Mouse (Mus musculus) v-Abl transformed pro-B cells (cell line): ENCODE results near the gene Igf2r.

Source experiments
- in situ Hi-C, 2 experiments: fragments of 400-800 bp; cut with MboI; formaldehyde crosslinking; loops; one replicate each; pipeline ENCODE4 v1.15.1; 2025; ENCODE audit not compliant: unreplicated experiment in 2 of 2

Igf2r gene

GRCm38 (mm10) chr17:12753050-12753449 lies 16.4 kb downstream of the Igf2r start:
- in situ Hi-C loops, result no loop called here

DNA sequence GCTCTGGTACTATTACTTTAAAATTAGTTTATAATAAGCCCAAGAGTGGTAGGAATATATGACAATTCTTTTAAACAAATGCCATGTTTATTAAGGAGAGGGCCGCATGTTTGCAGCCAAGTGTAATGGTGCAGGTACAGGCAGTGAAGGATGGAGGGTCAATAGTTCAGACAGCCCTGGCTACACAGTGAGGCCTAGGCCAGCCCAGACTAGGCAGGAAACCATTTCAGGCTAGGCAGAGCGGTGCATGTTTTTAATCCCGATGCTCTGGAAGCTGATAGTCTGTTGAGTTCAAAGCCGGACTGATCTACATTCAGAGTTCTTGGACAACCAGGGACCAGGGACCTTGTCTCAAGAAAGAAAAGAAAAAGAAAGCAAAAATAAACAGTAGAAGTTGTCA lies 17.8 kb downstream of the Igf2r start:
- in situ Hi-C loops, result no loop called here

DNA sequence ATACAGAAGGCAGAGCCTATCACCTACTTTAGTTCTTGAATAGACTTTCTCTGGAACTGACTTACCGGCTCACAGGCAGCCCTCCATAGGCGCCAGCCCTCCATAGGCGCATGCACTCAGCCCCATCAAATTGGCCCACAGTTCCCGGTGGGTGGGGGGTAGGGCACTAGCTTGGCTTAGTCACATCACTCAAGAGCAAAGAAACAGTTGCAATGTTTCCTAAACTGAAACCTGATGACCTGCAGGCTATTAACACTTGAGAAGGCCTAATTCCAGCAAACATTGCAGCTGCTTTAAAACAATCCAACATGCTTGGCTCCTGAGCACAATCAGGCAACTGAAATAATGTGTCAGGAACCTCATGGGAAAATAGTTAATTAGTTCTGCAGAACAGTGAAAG lies 18.2 kb downstream of the Igf2r start:
- in situ Hi-C loops, result no loop called here

DNA sequence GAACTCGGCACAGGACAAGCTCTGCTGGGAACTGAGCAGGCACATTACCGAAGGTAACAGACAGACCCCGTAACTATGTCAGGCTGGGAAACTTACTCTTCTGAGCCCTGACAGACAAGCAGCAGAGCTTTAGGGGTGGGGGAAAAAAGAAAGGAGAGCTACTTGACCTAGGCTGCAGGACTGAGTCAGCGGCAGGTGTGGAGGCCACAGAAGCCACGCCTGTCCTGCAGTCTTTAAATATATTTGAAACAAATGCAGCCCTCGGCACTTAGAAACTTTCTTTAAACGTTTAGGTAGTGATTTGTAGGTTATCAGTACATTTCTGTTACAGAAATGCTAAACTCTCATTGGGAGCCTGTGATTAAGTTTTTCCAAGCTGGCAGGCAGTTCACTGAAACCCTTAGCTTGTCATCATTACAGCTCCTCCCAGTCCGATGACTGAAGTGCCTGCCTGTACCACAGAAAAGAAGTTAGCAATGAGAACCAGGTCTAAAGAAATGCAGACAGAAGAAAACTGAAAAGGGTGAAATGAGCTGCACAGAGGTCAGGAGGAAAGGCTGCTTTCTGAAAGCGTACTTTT lies 18.8 kb downstream of the Igf2r start:
- in situ Hi-C loops, result no loop called here

GRCm38 (mm10) chr17:12749421-12750367 lies 19.8 kb downstream of the Igf2r start:
- in situ Hi-C loops, result no loop called here

DNA sequence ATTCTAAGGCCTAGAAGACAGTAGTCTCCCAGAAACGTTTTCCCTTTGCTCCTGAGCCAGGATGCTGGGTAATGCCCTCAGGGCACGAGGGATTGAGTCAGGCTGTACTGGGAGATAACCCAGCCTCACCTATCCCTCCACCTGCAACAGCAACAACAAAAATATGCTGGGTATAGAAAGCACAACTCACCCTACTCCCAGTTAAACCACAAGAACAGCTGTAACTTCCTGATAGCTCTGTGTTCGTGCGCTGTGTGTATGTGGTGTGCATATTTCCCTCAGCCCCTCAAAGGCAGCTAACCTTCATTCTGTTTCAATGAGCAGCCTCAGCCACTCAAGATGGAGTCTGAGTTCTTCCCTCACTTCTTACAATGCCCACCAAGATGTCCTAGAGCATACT lies 23.7 kb downstream of the Igf2r start:
- in situ Hi-C loops, result no loop called here

DNA sequence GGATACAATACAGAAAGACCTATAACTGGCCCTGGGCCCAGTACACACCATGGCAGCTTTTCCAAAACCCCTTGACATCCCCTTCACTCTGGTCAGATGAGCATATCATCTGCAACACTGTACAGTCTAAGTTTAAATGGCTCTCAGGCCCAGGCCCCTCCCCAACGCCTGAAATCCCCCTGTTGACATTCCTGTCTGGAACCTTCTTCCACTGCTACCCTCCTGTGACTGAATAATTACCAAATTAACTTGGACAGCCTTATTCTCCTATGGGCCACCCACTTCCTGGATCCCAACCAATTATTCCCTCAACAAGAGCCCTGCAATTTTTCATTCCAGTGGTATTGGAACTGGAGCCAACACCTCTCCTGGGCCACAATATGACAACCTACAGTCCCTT lies 25.4 kb downstream of the Igf2r start:
- in situ Hi-C loops, result no loop called here

GRCm38 (mm10) chr17:12742151-12742908 lies 27.1 kb downstream of the Igf2r start:
- in situ Hi-C loops, result no loop called here

DNA sequence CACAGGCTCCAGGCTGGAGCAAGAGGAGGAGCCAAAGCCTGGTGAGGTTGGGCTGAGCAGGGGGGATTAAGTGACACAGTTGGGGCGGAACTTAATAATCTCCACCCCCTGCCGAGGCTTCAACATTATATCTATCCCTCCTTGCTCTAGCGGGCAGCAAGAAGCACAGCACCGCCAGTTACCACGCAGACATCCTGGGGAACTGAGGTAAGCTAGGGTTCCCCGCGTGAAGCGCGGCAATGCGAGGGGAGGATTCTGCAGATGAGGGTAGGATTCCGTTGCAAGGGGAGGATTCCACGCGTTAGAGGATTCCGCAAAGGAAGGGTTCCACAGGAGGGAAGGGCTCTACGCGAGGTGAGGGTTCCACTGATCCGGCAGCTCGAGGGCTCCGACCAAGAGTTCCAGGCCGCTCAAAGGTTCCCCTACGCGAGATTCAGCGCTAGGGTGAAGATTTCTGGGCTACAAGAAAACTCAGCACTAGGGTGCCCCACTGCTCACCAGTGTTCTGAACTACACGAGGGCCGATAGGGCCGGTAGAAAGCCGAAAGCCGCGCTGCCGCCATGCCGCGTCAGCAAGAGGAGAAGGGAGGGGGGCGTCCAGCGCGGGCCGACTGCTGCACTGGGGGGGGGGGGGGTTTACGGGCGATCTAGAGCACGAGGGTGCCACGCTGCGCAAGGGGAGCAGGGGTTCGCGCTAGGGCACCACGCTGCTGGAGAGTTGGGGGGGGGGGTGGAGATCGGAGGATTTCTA lies 28.1 kb downstream of the Igf2r start:
- in situ Hi-C loops, result no loop called here

DNA sequence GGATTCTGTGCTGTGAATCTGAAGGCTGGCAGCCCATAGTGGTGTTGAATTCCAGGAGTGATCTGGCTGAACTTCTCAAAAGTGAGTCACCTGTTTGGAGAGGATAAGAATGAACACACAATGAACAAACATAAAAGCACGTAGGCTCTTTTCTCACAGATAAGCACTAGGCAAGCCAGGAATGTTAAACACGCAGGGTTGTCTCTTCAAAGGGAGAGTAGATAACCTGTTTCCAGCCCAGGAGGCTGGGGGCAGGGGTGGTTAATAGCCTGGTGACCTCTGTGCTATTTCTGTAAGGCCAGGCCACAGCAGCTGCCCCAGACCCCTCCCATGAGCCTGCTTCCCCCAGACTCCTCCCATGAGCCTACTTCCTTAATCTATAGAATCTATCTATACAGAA lies 29.1 kb downstream of the Igf2r start:
- in situ Hi-C loops, result no loop called here

DNA sequence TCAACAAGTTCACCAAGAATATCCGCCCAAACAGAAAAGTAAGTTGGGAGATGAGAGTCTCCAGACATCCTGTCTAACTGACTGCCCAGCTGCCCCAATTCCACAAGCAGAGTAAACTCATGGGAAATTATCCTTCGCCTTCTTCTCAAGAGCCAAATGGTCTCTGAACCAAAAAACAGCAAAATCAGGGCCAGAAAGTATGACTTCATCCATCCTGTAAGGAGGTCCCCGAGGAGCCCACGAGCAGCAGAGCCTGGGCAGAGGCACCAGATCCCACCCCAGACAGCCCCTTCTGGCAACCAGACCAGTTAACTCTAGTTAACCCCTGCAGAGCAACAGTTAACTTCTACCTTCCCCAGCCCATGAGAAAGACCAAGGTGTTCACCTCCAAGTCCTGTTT lies 29.9 kb downstream of the Igf2r start:
- in situ Hi-C loops, result no loop called here

DNA sequence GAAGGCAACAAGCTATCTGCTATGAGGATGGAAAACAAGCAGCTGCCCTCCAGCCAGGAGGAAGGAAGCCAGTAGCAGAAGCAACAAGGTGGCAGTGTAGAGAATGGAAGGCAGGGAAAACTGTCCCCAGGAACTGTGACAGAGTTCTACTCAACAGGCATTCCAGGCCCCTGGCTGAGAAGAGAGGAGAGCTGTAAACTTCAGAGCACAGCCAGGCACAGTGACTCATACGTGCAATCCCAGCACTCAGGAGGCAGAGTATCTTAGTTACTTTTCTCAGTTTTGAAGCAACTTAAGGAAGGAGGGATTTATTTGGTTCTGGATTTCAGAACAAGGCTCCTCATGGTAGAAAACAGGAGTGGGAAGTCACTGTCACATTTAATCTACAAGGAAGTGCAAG lies 31.5 kb downstream of the Igf2r start:
- in situ Hi-C loops, result no loop called here

GRCm38 (mm10) chr17:12734205-12734857 lies 35.1 kb downstream of the Igf2r start:
- in situ Hi-C loops, result no loop called here

GRCm38 (mm10) chr17:12733128-12733527 lies 36.3 kb downstream of the Igf2r start:
- in situ Hi-C loops, result no loop called here

- in situ Hi-C loops, result no loop called here
Measured at GRCm38 (mm10) chr17:12728536-12728935, 40.9 kb downstream of the Igf2r start.

GRCm38 (mm10) chr17:12727748-12728147 lies 41.7 kb downstream of the Igf2r start:
- in situ Hi-C loops, result no loop called here

DNA sequence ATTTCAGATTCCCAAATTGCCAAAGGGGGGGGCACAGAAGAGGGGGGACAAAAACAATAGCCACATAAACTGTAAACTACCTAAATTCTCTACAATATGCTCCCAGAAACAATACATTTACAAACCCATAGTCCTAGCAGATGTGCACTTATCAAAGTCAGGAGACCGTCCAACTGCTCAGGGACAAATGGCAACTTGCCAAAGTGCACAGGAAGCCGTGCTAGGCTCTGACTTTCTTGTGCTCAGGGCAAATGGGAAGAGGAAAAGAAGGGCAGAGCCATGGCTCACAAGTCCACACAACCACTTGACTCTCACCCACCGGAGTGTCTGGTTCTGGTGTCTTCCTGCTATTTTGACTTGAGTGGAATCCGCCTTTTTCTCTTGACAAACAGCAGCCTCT lies 43.6 kb downstream of the Igf2r start:
- in situ Hi-C loops, result no loop called here

DNA sequence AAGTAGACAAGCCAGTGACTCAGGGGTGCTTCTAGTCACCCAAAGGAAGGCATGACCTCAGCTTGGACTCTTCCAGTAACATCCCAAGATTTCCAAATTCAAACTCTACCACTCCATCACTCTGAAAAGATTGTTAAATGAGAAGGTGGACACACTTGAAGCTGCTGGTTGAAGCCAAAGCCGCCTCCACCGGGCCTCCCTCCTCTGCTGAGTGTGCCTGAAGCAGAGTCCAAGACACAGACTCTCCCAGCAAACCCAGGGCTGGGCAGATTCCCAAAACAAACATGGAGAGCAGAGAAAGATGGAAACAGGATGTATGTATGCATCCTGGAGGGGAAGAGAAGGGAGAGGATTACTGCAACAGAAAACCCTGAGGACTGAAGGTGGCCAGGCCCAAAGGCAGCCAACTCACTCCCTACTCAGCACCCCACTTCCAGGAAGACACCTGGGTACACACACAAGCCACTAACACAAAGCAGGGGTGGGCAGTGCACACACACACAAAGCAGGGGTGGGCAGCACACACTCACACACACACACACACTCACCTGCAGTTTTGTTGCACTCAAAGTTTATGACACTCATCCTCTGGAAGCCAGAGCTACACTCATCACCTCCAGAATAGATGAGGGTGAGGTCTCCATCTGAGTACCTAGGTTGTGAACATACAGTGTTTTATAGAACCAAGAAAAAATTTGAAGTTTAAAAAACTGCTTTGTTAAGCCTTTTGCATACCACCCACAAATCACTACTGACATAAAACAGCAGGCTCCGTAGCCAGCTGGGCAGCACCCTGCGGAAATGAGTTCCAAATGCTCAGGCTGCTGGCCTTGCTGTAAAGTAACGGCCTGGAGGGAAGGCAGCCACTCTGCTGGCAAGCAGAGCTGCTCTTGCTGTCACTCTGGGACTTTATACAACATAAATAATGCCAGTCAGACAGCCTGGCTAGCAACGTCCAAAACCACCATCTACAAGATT lies 44.4 kb downstream of the Igf2r start:
- in situ Hi-C loops, result no loop called here
